Mouse (Mus musculus): ENCODE measurements at regions not wholly inside any gene's neighbourhood (a gene's known extent, or its start where the extent isn't known, plus 50 kb on each side); places are given as distances from the start of the nearest gene placed in this dataset.

- ATAC-seq (replicated peaks; ENCODE audit: insufficient number of reproducible peaks, low FRiP score, low TSS enrichment, poor library complexity, severe bottlenecking), result no peak
Observed at GRCm38 (mm10) chr14:72371702-72372277, 119.8 kb downstream of the Gm9195 start.

DNA sequence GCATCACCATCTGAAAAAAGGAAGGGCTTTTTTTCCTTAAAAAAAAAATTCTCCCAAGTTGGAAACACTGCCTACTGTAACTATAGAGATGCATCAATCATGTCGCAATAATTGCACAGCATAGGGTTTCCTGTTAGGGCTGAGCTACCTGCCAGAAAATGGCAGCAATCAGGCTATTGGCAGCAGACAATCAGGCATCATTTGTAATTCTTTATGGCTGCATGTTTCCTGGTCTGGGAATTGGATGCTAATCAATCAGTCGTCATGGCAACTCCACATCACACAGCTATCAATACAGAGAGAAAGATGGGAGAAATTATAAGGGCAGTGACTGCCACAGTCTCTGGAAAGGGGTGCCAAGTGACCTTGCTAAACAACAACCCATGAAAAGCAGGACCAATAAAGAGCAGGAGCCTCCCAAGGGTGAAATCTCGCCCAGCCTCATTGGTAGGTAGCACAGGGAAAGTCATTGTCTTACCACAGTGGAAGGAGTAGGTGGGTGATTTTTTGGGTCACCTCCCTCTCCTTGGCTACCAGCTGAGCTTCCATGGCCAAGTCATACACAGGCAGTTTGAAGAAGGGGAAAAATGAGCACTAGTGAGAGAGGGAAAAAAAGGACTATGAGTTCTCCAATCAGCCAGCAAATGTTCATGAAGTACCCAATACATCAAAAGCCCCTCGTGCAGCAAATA, 130.7 kb downstream of the Gm9195 start:
- ATAC-seq (replicated peaks; ENCODE audit: insufficient number of reproducible peaks, low FRiP score, low TSS enrichment, poor library complexity, severe bottlenecking), result no peak

DNA sequence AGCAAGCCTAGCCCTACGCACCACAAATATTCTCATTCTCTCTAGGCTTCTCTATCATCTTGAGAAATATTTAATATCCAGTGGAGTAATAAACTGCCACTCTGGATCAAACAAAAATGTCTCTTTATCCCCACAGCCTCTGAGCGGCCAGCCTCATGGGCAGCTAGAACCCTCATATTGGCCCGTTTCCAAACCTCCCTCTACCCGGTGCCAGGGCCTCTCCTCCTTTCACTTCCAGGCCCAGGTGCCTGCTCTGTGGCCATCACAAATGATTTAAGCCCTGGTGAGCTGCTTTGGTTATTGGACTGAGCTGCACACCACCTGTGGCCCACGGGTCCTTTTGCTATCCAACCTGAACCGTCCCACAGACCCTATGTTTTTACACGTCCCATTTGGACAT, 131.5 kb downstream of the Gm9195 start:
- ATAC-seq (replicated peaks; ENCODE audit: insufficient number of reproducible peaks, low FRiP score, low TSS enrichment, poor library complexity, severe bottlenecking), result no peak

DNA sequence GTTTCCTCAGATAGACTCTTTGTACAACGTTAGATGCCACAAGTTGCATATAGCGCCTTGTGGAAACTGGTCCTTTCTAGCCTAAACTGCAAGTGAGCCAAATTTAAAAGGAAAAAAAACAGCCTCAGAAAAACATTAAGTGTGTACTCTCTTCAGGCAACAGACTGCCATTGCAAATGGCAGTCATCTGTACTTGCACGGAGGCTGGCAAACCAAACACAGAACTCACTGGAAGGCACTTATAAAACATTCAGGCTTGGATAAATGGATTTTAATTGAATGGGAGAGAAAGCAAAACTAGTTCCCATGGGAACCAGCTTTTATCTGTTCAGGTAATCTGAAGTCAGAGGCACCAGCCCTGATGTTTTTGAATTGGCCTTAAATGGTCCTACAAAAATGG, 133.7 kb downstream of the Gm9195 start:
- no peak for ATAC-seq (replicated peaks; ENCODE audit: insufficient number of reproducible peaks, low FRiP score, low TSS enrichment, poor library complexity, severe bottlenecking)

- ATAC-seq (replicated peaks; ENCODE audit: insufficient number of reproducible peaks, low FRiP score, low TSS enrichment, poor library complexity, severe bottlenecking), result no peak
Observed at GRCm38 (mm10) chr14:72342181-72342580, 149.5 kb downstream of the Gm9195 start.

DNA sequence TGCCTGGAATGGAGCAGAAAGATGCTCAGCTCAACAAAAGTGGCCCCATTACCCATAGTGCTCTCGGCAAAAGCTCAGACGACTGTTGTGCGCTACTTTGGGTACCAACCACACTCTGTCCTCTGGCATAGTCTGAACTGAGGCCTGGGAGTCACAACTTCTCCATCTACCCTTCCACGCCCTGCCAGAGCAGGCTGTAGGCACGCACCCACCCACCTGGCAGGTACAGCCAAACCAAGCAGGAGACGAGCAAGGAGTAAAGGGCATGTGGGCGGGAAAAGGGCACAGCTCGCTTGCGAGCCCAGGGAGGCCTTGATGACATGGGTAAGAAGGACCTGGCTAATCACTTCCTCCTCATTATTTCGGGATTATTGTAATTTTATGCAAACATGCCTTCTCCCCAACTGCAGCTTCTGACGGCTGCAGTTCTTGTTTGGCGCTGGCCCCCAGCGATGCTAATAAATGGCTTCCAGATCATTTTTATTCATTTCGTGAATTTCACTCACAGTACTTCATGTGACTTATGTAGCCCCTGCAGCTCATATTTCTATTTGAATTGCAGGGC, 150.0 kb downstream of the Gm9195 start:
- ATAC-seq (replicated peaks; ENCODE audit: insufficient number of reproducible peaks, low FRiP score, low TSS enrichment, poor library complexity, severe bottlenecking), result no peak

DNA sequence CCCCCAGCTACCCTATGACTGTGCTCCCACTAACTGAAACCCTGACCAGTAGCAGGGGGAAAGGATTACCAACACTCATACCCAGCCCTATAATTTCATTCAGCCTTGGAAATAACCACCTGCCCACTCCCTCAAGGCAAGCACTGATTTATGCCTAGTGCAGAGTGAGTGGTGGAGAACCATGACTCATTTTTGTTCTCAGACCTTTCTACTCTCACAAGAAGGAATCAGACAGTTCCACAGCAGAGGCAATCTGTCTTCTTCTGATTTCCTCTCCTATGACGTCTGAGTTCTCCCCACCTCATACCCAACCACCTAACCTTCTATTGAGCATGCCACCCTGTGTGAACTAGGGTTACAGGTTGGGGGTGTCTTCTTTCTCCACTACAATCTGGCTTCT, 153.6 kb downstream of the Gm9195 start:
- no peak for ATAC-seq (replicated peaks; ENCODE audit: insufficient number of reproducible peaks, low FRiP score, low TSS enrichment, poor library complexity, severe bottlenecking)

GRCm38 (mm10) chr14:72303856-72304255, 187.8 kb downstream of the Gm9195 start:
- ATAC-seq (replicated peaks; ENCODE audit: insufficient number of reproducible peaks, low FRiP score, low TSS enrichment, poor library complexity, severe bottlenecking), result no peak

- ATAC-seq (replicated peaks; ENCODE audit: insufficient number of reproducible peaks, low FRiP score, low TSS enrichment, poor library complexity, severe bottlenecking), result no peak
Observed at GRCm38 (mm10) chr14:72300026-72300425, 191.6 kb downstream of the Gm9195 start.

DNA sequence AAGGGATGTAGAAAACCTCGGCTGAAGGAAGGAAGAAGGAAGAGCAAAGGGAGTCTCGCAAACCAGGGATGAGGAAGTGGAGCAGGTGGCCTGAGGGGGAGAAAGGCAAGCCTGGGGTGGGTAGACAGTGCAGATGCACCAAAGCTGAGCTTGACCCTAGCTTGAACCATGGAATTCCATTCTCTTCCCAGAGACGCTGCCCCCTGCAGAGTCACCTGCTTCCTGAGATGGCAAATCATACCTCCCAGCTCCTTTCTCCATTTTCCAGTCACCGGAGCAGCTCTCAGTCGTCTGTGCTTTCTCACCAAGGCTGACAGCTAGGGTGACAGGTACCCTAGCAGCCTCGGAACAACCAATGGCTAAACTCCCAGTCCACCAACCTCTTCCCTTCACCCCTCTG, 197.0 kb downstream of the Gm9195 start:
- no peak for ATAC-seq (replicated peaks; ENCODE audit: insufficient number of reproducible peaks, low FRiP score, low TSS enrichment, poor library complexity, severe bottlenecking)

DNA sequence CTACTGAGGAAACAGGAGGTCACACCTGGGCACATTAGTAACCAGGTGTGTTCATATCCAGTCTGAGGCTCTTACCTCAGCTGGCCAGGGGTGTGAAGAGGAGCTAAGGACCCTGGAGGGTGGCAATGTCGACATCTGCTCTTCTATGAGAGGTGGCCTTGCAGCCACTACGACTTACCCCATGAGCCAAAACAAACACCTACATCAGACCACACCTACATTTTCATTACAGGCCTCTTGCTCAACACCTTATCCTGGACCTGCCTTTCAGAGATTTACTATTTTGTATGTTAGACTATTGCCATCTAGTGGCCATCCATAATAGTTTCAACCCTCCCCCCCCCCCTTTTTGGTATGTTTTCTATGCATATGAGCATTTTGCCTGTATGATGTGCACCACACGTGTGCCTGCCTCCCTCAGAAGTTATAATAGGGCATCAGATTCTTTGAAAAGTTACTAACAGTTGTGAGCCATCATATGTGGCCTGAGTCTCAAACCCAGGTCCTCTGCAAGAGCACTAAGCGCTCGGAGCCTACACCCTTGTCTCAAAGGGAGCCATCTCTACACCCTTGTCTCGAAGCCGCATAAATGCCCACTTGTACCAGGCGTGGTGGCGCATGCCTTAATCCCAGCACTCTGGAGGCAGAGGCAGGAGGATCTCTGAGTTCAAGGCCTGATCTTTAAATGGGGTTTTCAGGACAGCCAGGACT, 197.8 kb downstream of the Gm9195 start:
- no peak for ATAC-seq (replicated peaks; ENCODE audit: insufficient number of reproducible peaks, low FRiP score, low TSS enrichment, poor library complexity, severe bottlenecking)

GRCm38 (mm10) chr14:72292656-72293299, 198.9 kb downstream of the Gm9195 start:
- ATAC-seq (replicated peaks; ENCODE audit: insufficient number of reproducible peaks, low FRiP score, low TSS enrichment, poor library complexity, severe bottlenecking), result no peak

DNA sequence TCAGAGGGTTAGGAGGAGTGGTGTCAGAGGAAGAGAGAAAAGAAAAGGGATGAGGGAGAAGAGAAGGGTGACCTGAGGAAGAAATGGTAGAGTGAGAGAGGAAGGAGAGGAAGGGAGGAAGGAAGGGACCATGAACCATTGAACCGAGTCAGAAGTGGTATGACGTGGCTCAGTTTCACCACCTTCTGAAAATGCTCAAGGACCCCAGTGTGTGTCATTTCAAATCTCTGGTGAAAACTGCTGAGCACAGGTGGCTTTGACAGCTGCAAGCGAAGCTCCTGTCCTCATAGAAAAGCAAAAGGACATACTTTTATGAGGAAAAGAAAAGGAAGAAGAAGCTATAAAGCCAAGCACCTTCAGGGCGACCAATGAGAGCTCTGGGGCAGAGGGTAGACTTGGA, 214.3 kb downstream of the Gm9195 start:
- no peak for ATAC-seq (replicated peaks; ENCODE audit: insufficient number of reproducible peaks, low FRiP score, low TSS enrichment, poor library complexity, severe bottlenecking)

DNA sequence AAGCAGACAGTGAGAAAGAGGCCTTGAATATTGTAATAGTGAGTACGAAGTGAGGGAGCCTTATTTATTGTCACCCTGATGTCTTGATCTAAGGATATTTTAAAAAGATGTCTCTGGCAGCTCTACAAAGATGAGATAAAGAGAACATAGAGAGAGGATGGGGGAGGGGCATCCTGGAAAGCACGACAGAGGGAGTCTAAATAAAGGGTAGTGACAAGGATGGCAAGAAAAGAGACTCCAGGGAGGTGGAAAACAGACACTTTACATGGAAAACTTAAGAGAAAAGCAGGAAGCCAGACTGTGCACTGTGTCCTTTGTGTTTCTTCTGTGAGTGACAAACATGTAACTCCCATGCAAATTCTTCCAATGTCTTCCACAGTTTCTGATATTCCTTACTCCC, 232.4 kb downstream of the Gm9195 start:
- no peak for ATAC-seq (replicated peaks; ENCODE audit: insufficient number of reproducible peaks, low FRiP score, low TSS enrichment, poor library complexity, severe bottlenecking)

- ATAC-seq (replicated peaks; ENCODE audit: insufficient number of reproducible peaks, low FRiP score, low TSS enrichment, poor library complexity, severe bottlenecking), result no peak
Observed at GRCm38 (mm10) chr14:72241872-72242271, 249.8 kb downstream of the Gm9195 start.

DNA sequence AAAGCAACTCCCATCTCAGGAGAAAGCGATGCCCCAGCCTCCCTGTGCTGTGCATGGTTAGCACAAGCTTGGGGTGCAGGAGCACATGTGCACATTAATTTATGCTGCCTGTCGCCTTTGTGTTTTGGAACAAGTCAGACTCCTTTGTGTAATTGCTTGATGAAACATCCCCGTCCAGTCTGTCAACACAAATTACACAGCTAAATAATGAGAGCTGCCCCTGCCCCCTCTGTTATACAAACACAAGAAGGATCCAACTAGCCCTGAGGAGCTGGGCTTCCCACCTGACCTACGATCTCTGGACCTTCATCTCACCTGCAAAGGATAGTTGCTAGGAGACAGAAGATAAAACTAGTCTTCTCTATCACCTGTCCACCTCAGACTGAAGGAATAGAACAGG, 251.4 kb downstream of the Gm9195 start:
- no peak for ATAC-seq (replicated peaks; ENCODE audit: insufficient number of reproducible peaks, low FRiP score, low TSS enrichment, poor library complexity, severe bottlenecking)

DNA sequence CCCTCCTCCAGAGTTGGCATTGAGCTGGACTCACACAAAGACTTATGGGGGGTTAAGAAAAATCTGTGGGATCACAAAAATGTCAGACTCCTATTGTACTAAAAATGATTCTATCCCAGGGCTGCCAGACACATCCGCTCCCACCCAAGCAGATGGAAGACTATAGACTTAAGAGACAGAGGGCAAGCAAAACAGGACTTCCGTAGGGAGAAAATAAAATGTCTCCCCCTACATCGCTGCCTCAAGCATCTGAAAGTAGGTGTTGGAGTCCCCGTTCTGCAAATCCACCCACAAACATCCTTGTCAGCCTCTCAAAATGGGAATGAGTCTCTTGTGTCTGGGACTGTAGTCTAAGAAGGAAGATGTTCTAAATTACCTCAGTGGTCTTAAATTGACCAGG, 253.3 kb downstream of the Gm9195 start:
- ATAC-seq (replicated peaks; ENCODE audit: insufficient number of reproducible peaks, low FRiP score, low TSS enrichment, poor library complexity, severe bottlenecking), result no peak

DNA sequence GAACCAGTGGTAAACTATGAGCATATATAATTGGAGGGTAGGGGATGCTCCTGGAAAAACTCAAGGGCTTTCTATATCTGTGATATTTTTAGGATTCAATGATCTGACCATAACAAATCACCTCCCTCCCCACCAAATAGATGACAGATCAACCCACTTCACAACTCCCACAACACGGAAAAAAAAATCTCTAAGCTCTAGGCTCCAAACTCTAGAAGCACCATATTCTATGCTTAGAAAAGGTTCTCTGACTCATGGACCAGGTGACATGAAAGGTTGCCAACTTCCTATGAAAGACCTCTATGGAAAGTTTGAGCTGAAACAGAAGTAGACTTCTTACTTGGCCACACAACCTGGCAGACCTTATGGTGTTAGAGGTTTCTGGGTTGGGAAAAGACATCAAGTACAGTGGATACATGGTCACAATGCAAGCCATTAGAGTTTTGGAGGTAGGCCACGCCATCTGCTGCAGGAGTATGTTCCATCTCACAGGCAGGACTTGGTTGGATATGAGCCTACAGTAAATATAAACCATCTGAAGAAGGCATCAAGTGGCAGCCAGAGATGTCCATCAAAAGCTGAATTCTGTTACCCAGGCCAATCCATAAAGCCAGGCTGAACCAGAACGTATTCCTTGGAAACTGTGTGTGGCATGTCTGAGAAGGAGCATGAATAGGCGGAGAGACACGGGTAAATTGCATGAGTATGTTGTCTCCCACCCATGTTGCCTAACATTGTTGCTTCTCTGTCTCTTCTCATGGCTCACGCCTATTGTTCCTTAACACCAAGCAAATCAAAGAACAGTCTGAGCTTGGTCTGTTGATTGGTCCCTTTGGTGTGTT, 257.2 kb downstream of the Gm9195 start:
- no peak for ATAC-seq (replicated peaks; ENCODE audit: insufficient number of reproducible peaks, low FRiP score, low TSS enrichment, poor library complexity, severe bottlenecking)

DNA sequence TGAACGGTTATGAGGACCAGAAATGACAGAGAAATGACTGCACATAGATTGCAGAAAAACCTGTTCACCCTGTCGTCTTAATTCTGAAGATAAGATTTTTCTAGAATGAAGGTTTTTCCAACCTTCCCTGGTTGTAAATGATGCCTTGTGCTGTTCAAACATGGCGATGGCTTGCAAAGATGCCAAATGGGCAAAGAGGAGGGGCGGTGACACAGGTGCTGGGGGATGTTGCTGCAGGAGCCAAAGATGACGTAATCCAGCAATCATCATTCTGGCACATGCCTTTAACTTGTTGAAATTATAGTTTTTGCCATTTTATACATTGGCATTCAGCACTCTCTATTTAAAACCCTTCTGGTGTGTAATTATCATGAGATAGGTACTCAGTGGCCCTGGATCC, 263.8 kb downstream of the Gm9195 start:
- ATAC-seq (replicated peaks; ENCODE audit: insufficient number of reproducible peaks, low FRiP score, low TSS enrichment, poor library complexity, severe bottlenecking), result no peak
